Mouse (Mus musculus) ovary, postnatal 36 days (tissue): ENCODE measurements around the gene Txnip.
A peak's percentile ranks its signal among the peaks of the same experiment; 100 is the strongest.
"Not testable (repeated sequence)": the region's sequence is repeated elsewhere in the genome, so short reads cannot be mapped to it uniquely, and the experiment has no call there.

Experiments used
- DNase-seq: peaks from one replicate; pipeline ENCODE4 v3.0.0; 2022; ENCODE audit warnings: low spot score, mixed read lengths

Gene Txnip

GRCm38 (mm10) chr3:96593790-96594560, 36.2 kb downstream of the Txnip start, which contains the start of gene Polr3gl:
Gene Polr3gl (minus strand): TSS chr3:96594181.
- peak; percentile 92 for DNase-seq

- DNase-seq, result no peak
Measured at GRCm38 (mm10) chr3:96594851-96595250, 37.1 kb downstream of the Txnip start.

- no peak for DNase-seq
Measured at GRCm38 (mm10) chr3:96595661-96596060, 37.9 kb downstream of the Txnip start.

GRCm38 (mm10) chr3:96596228-96596707, 38.5 kb downstream of the Txnip start, which contains the start of gene Ankrd34a:
Gene Ankrd34a (plus strand): TSS chr3:96596636.
- peak; percentile 56 for DNase-seq

GRCm38 (mm10) chr3:96596855-96597254, 39.1 kb downstream of the Txnip start:
- no peak for DNase-seq

- DNase-seq, result no peak
Measured at GRCm38 (mm10) chr3:96597435-96597891, 39.7 kb downstream of the Txnip start.

- peak; percentile 76 for DNase-seq
Measured at GRCm38 (mm10) chr3:96598156-96599068, 40.7 kb downstream of the Txnip start.

- DNase-seq, result no peak
Measured at GRCm38 (mm10) chr3:96599069-96599393, 41.3 kb downstream of the Txnip start.

- DNase-seq, result no peak
Measured at GRCm38 (mm10) chr3:96599411-96599810, 41.7 kb downstream of the Txnip start.

- DNase-seq, result peak; percentile 92
Measured at GRCm38 (mm10) chr3:96600639-96601250, 43.0 kb downstream of the Txnip start, which contains the start of gene Lix1l. Gene Lix1l (plus strand): TSS chr3:96601149.

- peak; percentile 77 for DNase-seq
Measured at GRCm38 (mm10) chr3:96601251-96601787, 43.6 kb downstream of the Txnip start.

GRCm38 (mm10) chr3:96601941-96602703, 44.4 kb downstream of the Txnip start:
- DNase-seq, result peak; percentile 45

GRCm38 (mm10) chr3:96602704-96603084, 44.9 kb downstream of the Txnip start:
- DNase-seq, result no peak

- DNase-seq, result no peak
Measured at GRCm38 (mm10) chr3:96603311-96603710, 45.6 kb downstream of the Txnip start.

GRCm38 (mm10) chr3:96606007-96606406, 48.2 kb downstream of the Txnip start:
- not testable (repeated sequence) for DNase-seq

- no peak for DNase-seq
Measured at GRCm38 (mm10) chr3:96606618-96607017, 48.9 kb downstream of the Txnip start.
